Mouse (Mus musculus): ENCODE results near the gene Frmd4a. TPM values are rescaled to one million over a fixed set of nuclear protein-coding genes. Genes with fewer than 3 reads are reported as not detected.
"Not testable (repeated sequence)": the region's sequence is repeated elsewhere in the genome, so short reads cannot be mapped to it uniquely, and the experiment has no call there.

The Frmd4a gene
- polyA plus RNA-seq, 1 experiment from 2014 or later = 56.0 TPM

- no peak overlapping the region for H3K9ac ChIP-seq (ENCODE audit: low read depth, low read length)
These were observed 538.7 kb downstream of the Frmd4a start for GRCm38 (mm10) chr2:4556188-4556587.

GRCm38 (mm10) chr2:4557028-4557427 lies 539.5 kb downstream of the Frmd4a start:
- peaks cover 43% of the 10 kb centered on the region for H3K4me1 ChIP-seq (ENCODE audit: control insufficient read depth, insufficient read depth, low read length)
- no peak overlapping the region for H3K4me2 ChIP-seq (ENCODE audit: low read length)
- H3K27ac ChIP-seq (ENCODE audit: low read length) = no peak overlapping the region
- 23% methylated on average over 4 of the region's 4 CpGs for WGBS
- no peak overlapping the region for H3K9ac ChIP-seq (ENCODE audit: low read depth, low read length)
- no peaks in the 10 kb centered on the region for H3K9me3 ChIP-seq (replicated peaks; ENCODE audit: control insufficient read depth, low read length, poor library complexity, severe bottlenecking)
- ATAC-seq = no peak
- H3K4me3 ChIP-seq (ENCODE audit: low read depth, low read length) = no peak overlapping the region
- no peaks in the 10 kb centered on the region for H3K36me3 ChIP-seq (ENCODE audit: control insufficient read depth, insufficient read depth, low read length)
- H3K27me3 ChIP-seq (ENCODE audit: control insufficient read depth, insufficient read depth, low read depth, low read length) = no peaks in the 10 kb centered on the region

More at GRCm38 (mm10) chr2:4556188-4556587, 538.7 kb downstream of the Frmd4a start:
- H3K4me1 ChIP-seq (ENCODE audit: control insufficient read depth, insufficient read depth, low read length) = peaks cover 38% of the 10 kb centered on the region
- no peak overlapping the region for H3K4me2 ChIP-seq (ENCODE audit: low read length)
- 19% methylated on average over 10 of the region's 10 CpGs for WGBS
- no peak overlapping the region for H3K4me3 ChIP-seq (ENCODE audit: low read depth, low read length)
- H3K36me3 ChIP-seq (ENCODE audit: control insufficient read depth, insufficient read depth, low read length) = no peaks in the 10 kb centered on the region
- H3K27me3 ChIP-seq (ENCODE audit: control insufficient read depth, insufficient read depth, low read depth, low read length) = no peaks in the 10 kb centered on the region
- H3K9me3 ChIP-seq (replicated peaks; ENCODE audit: control insufficient read depth, low read length, poor library complexity, severe bottlenecking) = no peaks in the 10 kb centered on the region
- H3K27ac ChIP-seq (ENCODE audit: low read length) = no peak overlapping the region; the same call in 1 of the 2 replicates
- ATAC-seq = no peak

- peaks cover 43% of the 10 kb centered on the region for H3K4me1 ChIP-seq (ENCODE audit: control insufficient read depth, insufficient read depth, low read length)
These were observed 539.9 kb downstream of the Frmd4a start for GRCm38 (mm10) chr2:4557466-4557865.

GRCm38 (mm10) chr2:4558651-4559203 lies 541.2 kb downstream of the Frmd4a start:
- 15% methylated on average over 8 of the region's 8 CpGs for WGBS
- no peak for ATAC-seq
- H3K4me2 ChIP-seq (ENCODE audit: low read length) = peak overlapping the region; percentile 58
- H3K36me3 ChIP-seq (ENCODE audit: control insufficient read depth, insufficient read depth, low read length) = no peaks in the 10 kb centered on the region
- peak overlapping the region; percentile 54 for H3K9ac ChIP-seq (ENCODE audit: low read depth, low read length)
- H3K27me3 ChIP-seq (ENCODE audit: control insufficient read depth, insufficient read depth, low read depth, low read length) = no peaks in the 10 kb centered on the region
- peak overlapping the region; percentile 77 for H3K27ac ChIP-seq (ENCODE audit: low read length)
- peaks cover 43% of the 10 kb centered on the region for H3K4me1 ChIP-seq (ENCODE audit: control insufficient read depth, insufficient read depth, low read length)
- peak overlapping the region; percentile 37 for H3K4me3 ChIP-seq (ENCODE audit: low read depth, low read length)
- H3K9me3 ChIP-seq (replicated peaks; ENCODE audit: control insufficient read depth, low read length, poor library complexity, severe bottlenecking) = no peaks in the 10 kb centered on the region

More at GRCm38 (mm10) chr2:4557466-4557865, 539.9 kb downstream of the Frmd4a start:
- Histone ChIP-seq H3K4me3 (ENCODE audit: low read depth, low read length) (no peak overlapping the region), H3K27me3 (ENCODE audit: control insufficient read depth, insufficient read depth, low read depth, low read length) (no peaks in the 10 kb centered on the region), H3K9ac (ENCODE audit: low read depth, low read length) (no peak overlapping the region), H3K9me3 (replicated peaks; ENCODE audit: control insufficient read depth, low read length, poor library complexity, severe bottlenecking) (no peaks in the 10 kb centered on the region), H3K27ac (ENCODE audit: low read length) (no peak overlapping the region), H3K36me3 (ENCODE audit: control insufficient read depth, insufficient read depth, low read length) (no peaks in the 10 kb centered on the region), H3K4me2 (ENCODE audit: low read length) (no peak overlapping the region)
- no peak for ATAC-seq
- 35% methylated on average over 4 of the region's 4 CpGs for WGBS

- Histone ChIP-seq H3K4me3 (ENCODE audit: low read depth, low read length) (peak overlapping the region; percentile 37), H3K27ac (ENCODE audit: low read length) (peak overlapping the region; percentile 77), H3K4me2 (ENCODE audit: low read length) (peak overlapping the region; percentile 58), H3K9ac (ENCODE audit: low read depth, low read length) (peak overlapping the region; percentile 54), H3K9me3 (replicated peaks; ENCODE audit: control insufficient read depth, low read length, poor library complexity, severe bottlenecking) (no peaks in the 10 kb centered on the region), H3K27me3 (ENCODE audit: control insufficient read depth, insufficient read depth, low read depth, low read length) (no peaks in the 10 kb centered on the region), H3K36me3 (ENCODE audit: control insufficient read depth, insufficient read depth, low read length) (no peaks in the 10 kb centered on the region), H3K4me1 (ENCODE audit: control insufficient read depth, insufficient read depth, low read length) (peaks cover 43% of the 10 kb centered on the region)
- WGBS = under 1% methylated on average over 27 of the region's 27 CpGs
- ATAC-seq = peak; percentile 83
These were observed 541.8 kb downstream of the Frmd4a start for GRCm38 (mm10) chr2:4559211-4559882.

- Histone ChIP-seq H3K4me1 (ENCODE audit: control insufficient read depth, insufficient read depth, low read length) (peaks cover 43% of the 10 kb centered on the region), H3K27ac (ENCODE audit: low read length) (peak overlapping the region; percentile 77), H3K4me3 (ENCODE audit: low read depth, low read length) (peak overlapping the region; percentile 37), H3K9ac (ENCODE audit: low read depth, low read length) (peak overlapping the region; percentile 54), H3K4me2 (ENCODE audit: low read length) (peak overlapping the region; percentile 58), H3K36me3 (ENCODE audit: control insufficient read depth, insufficient read depth, low read length) (no peaks in the 10 kb centered on the region), H3K27me3 (ENCODE audit: control insufficient read depth, insufficient read depth, low read depth, low read length) (no peaks in the 10 kb centered on the region), H3K9me3 (replicated peaks; ENCODE audit: control insufficient read depth, low read length, poor library complexity, severe bottlenecking) (no peaks in the 10 kb centered on the region)
- ATAC-seq = no peak; the same call in 1 of the 2 replicates
- 5% methylated on average over 8 of the region's 8 CpGs for WGBS
These were observed 542.3 kb downstream of the Frmd4a start for GRCm38 (mm10) chr2:4559883-4560247.

GRCm38 (mm10) chr2:4560516-4560915 lies 543.0 kb downstream of the Frmd4a start:
- H3K36me3 ChIP-seq (ENCODE audit: control insufficient read depth, insufficient read depth, low read length); H3K9me3 ChIP-seq (replicated peaks; ENCODE audit: control insufficient read depth, low read length, poor library complexity, severe bottlenecking); H3K27me3 ChIP-seq (ENCODE audit: control insufficient read depth, insufficient read depth, low read depth, low read length); H3K9ac ChIP-seq (ENCODE audit: low read depth, low read length); H3K27ac ChIP-seq (ENCODE audit: low read length); ATAC-seq: not testable (repeated sequence)
- 8% methylated on average over 2 of the region's 2 CpGs for WGBS
- Histone ChIP-seq H3K4me3 (ENCODE audit: low read depth, low read length) (peak overlapping the region; percentile 37), H3K4me2 (ENCODE audit: low read length) (peak overlapping the region; percentile 58), H3K4me1 (ENCODE audit: control insufficient read depth, insufficient read depth, low read length) (peaks cover 43% of the 10 kb centered on the region)

GRCm38 (mm10) chr2:4561196-4561595 lies 543.7 kb downstream of the Frmd4a start:
- Histone ChIP-seq H3K4me1 (ENCODE audit: control insufficient read depth, insufficient read depth, low read length) (peaks cover 39% of the 10 kb centered on the region), H3K4me2 (ENCODE audit: low read length) (peak overlapping the region; percentile 36), H3K9ac (ENCODE audit: low read depth, low read length) (peak overlapping the region; percentile 36; the same call in 1 of the 2 replicates), H3K36me3 (ENCODE audit: control insufficient read depth, insufficient read depth, low read length) (peaks cover 6% of the 10 kb centered on the region), H3K4me3 (ENCODE audit: low read depth, low read length) (0 out of 2 replicates have a peak overlapping the region, but pooled peaks have one; percentile 7), H3K9me3 (replicated peaks; ENCODE audit: control insufficient read depth, low read length, poor library complexity, severe bottlenecking) (no peaks in the 10 kb centered on the region), H3K27me3 (ENCODE audit: control insufficient read depth, insufficient read depth, low read depth, low read length) (no peaks in the 10 kb centered on the region), H3K27ac (ENCODE audit: low read length) (no peak overlapping the region)
- ATAC-seq = no peak
- 37% methylated on average over 5 of the region's 5 CpGs for WGBS

GRCm38 (mm10) chr2:4562373-4562772 lies 544.9 kb downstream of the Frmd4a start:
- H3K36me3 ChIP-seq (ENCODE audit: control insufficient read depth, insufficient read depth, low read length) = peaks cover 13% of the 10 kb centered on the region
- no peak overlapping the region for H3K9ac ChIP-seq (ENCODE audit: low read depth, low read length)
- no peak for ATAC-seq
- 0 out of 2 replicates have a peak overlapping the region, but pooled peaks have one; percentile 14 for H3K4me2 ChIP-seq (ENCODE audit: low read length)
- peaks cover 28% of the 10 kb centered on the region for H3K4me1 ChIP-seq (ENCODE audit: control insufficient read depth, insufficient read depth, low read length)
- no peak overlapping the region for H3K27ac ChIP-seq (ENCODE audit: low read length)
- H3K27me3 ChIP-seq (ENCODE audit: control insufficient read depth, insufficient read depth, low read depth, low read length) = no peaks in the 10 kb centered on the region
- H3K9me3 ChIP-seq (replicated peaks; ENCODE audit: control insufficient read depth, low read length, poor library complexity, severe bottlenecking) = no peaks in the 10 kb centered on the region
- H3K4me3 ChIP-seq (ENCODE audit: low read depth, low read length) = no peak overlapping the region
- 68% methylated on average over 3 of the region's 3 CpGs for WGBS

Data from midbrain, embryonic 16.5 days (tissue).